Mouse (Mus musculus) heart, postnatal 25 days (tissue): ENCODE results near the gene Slc22a20. TPM values are rescaled to one million over a fixed set of nuclear protein-coding genes. Genes with fewer than 3 reads are reported as not detected.
A peak's percentile ranks its signal among the peaks of the same experiment; 100 is the strongest.

Experiments
- DNase-seq: peaks from one replicate; pipeline ENCODE4 v3.0.0; 2022; ENCODE audit warnings: low spot score
- intact Hi-C: fragments of 180-260 bp; cut with DNase I; formaldehyde crosslinking; loops from one replicate; pipeline ENCODE4 v1.15.1; 2025
- total RNA-seq, 2 experiments: library from RNA; stranded (reverse); gene quantifications; 2 replicates each; pipeline ENCODE4 v1.2.3; 2021

Slc22a20 gene
- total RNA-seq, 2 experiments from 2014 or later = not detected

DNA sequence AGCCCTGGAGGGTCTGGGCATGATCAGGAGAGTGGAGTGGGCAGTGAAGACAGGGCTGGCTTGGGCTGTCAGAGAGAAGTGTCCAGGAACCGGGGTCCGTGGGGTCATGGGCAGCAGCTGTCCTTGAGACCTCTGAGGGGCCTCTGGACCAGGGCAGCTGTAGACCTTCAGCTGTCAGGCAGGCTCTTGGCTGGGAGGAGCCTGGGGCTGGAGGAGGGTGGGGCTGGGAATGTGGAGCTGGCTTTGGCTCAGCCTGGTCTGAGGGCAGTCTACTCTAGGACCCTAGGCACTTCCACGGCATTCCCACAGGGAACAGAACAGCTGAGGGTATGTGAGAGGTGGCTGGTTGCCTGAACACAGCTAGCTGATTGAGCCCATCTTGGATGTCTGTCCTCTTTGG, 50.7 kb downstream of the Slc22a20 start:
- intact Hi-C loops = no loop called here
- peak; percentile 61 for DNase-seq

- DNase-seq = peak; percentile 64
- intact Hi-C loops = no loop called here
Measured at GRCm38 (mm10) chr19:5929634-5930596, 56.0 kb downstream of the Slc22a20 start.

GRCm38 (mm10) chr19:5928546-5928945, 57.4 kb downstream of the Slc22a20 start:
- intact Hi-C loops = no loop called here
- no peak for DNase-seq

GRCm38 (mm10) chr19:5928104-5928503, 57.8 kb downstream of the Slc22a20 start:
- intact Hi-C loops = no loop called here
- no peak for DNase-seq

DNA sequence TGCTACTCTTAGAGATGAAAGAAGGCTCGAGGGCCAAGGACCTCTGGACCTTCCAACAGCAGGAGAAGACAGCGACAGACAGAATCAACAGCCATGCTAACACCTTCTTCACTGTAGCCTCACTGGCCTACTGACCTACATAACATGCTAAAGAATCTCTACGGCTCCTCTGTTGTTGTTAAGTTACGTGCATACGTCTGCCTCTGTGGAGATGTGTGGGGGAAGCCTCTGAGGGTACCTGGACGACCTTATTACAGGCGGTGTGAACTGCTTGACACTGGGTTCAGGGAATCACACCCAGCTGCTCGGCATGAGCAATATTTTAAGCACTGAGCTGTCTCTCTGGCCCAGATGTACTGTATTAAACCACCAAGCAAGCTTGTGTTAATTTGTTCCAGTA, 58.4 kb downstream of the Slc22a20 start:
- intact Hi-C loops = no loop called here
- no peak for DNase-seq

GRCm38 (mm10) chr19:5927026-5927425, 58.9 kb downstream of the Slc22a20 start:
- DNase-seq = no peak
- intact Hi-C loops = no loop called here

- intact Hi-C loops = loop anchor here (2.0 kb wide), 1 partner anchor 15 kb away; no protein-coding TSS in a partner anchor
- no peak for DNase-seq
Measured at GRCm38 (mm10) chr19:5925311-5925855, 60.6 kb downstream of the Slc22a20 start.

DNA sequence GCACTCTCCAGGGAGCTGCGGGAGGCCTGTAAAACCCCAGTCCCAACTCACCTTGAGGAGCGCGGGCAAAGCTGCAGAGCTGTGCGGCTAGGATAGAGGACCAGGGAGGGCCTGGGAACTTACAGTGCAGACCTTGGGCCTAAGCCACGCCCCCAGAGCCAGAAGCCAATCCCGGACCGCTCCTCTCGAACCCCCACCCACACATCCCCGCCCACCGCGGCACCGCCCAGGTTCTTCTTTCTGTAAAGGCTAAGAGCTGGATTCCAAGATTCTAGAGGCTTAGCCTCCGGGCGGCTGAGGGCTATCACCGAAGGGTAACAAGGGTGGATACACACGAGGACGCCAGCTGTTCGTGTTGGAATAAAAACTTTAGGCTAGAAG, 61.2 kb downstream of the Slc22a20 start, which contains the start of gene Cdc42ep2:
TSS of gene Cdc42ep2 (minus strand) at position 104 of the 381 bp plus-strand sequence.
- peak; percentile 95 for DNase-seq
- intact Hi-C loops = loop anchor here (1.0 to 5.0 kb wide), 4 partner anchors 16 to 118 kb away; partner anchors contain the start of gene Capn1

DNA sequence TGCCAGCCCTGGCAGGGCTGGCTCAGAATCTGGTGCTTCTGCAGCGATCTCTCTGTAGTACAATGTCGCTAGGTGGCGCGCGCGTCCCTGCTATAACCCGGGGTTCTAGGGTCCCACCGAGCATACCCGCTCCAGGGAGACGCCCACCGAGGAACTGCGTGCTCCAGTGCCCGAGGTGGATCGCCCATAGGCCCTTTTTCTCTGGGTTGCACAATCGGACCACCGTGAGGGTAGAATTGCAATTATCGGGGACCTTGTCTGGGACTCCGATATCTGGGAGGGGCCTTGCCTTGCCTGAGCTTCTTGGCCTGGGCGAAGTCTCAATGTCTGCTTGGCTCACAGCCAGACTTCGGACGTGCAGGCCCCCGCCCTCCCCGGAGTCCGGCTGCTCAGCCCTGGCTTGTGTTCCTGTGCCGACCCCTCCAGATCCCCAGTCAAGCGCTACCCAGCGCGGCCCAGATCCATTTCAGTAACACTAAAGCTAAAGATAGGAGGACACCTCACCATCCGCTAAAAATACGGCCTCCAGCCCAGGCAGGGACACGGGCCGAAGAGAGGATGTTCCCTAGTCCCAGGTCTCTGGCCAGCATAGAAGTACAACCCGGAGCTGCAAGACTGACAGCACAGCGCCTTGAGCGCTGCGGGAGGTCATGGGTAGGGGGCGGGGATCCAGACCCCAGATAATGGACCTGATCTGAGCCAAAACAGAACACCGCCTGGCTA, 61.8 kb downstream of the Slc22a20 start:
- intact Hi-C loops = loop anchor here (1.0 to 5.0 kb wide), 4 partner anchors 17 to 118 kb away; partner anchors contain the start of gene Capn1

GRCm38 (mm10) chr19:5922963-5923362, 63.0 kb downstream of the Slc22a20 start:
- intact Hi-C loops = loop anchor here (5.0 kb wide), 2 partner anchors 94 to 119 kb away; partner anchors contain the start of gene Capn1
- no peak for DNase-seq

More for the DNA sequence above, 61.8 kb downstream of the Slc22a20 start:
- DNase-seq = peak; percentile 80

DNA sequence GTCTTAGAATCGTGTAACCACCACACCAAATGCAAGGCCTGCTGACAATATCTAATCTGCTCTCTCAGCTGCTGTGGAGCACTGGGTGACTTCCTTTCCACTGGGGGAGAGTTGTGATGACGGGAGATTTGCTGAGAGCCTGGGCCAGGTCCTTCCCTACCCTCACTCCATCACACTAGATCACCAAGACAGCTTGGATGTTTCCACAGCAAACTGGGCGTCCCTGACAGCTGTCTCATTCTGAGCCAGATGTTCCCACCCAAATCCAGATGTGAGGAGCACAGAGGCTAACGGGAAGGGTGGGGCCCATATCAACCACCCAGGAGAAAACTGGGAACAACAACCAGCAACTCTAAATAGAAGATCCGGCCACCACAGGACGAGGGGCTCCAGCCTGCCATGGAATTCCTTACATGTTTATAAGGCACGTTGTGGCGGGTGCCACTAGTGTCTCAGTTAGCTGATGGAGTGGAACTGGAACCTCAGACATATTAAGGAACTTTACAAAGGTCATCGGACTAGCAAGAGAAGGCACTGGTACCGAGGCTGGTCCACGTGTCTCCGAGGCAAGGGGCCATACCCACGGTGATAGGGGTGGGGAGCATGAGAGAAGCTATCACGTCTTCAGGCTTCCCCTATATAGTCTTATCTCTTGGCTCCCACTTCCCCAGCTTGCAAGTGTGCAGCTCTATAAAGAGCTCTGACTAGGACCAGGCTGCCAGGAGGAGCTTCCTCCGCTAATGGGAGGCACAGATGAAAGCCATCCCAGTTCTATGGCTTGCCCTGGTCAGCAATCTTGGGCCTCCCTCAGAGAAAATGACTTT, 63.6 kb downstream of the Slc22a20 start:
- DNase-seq = peak; percentile 63
- intact Hi-C loops = loop anchor here (5.0 kb wide), 2 partner anchors 95 to 120 kb away; partner anchors contain the start of gene Capn1

GRCm38 (mm10) chr19:5921715-5922114, 64.2 kb downstream of the Slc22a20 start:
- intact Hi-C loops = loop anchor here (5.0 kb wide), 2 partner anchors 96 to 121 kb away; partner anchors contain the start of gene Capn1
- DNase-seq = peak; percentile 35

Other genes starting within 250 kb of the Slc22a20 start
- 10 to 100 TPM; 36.6 to 37.2 TPM for gene Ltbp3, start 245.2 kb downstream of the Slc22a20 start, total RNA-seq
- gene Scyl1, start 214.7 kb downstream of the Slc22a20 start, total RNA-seq = 10 to 100 TPM; 63.5 to 64.1 TPM
- 10 to 100 TPM in 1 of 2 experiments, 1 to 10 TPM in 1; 8.9 to 11.1 TPM for gene Frmd8, start 110.9 kb downstream of the Slc22a20 start, total RNA-seq
- 1 to 10 TPM; 3.5 to 4.1 TPM for gene Slc25a45, start 108.3 kb downstream of the Slc22a20 start, total RNA-seq
- gene Tigd3, start 92.0 kb downstream of the Slc22a20 start, total RNA-seq = under 1 TPM; 0.22 to 0.68 TPM
- 10 to 100 TPM; 87.4 to 96.1 TPM for gene Dpf2, start 73.1 kb downstream of the Slc22a20 start, total RNA-seq
- 1 to 10 TPM; 9.1 to 9.8 TPM for gene Cdc42ep2, start 61.3 kb downstream of the Slc22a20 start, total RNA-seq
- gene Pola2, start 21.9 kb downstream of the Slc22a20 start, total RNA-seq = 10 to 100 TPM in 1 of 2 experiments, 1 to 10 TPM in 1; 8.9 to 11.2 TPM
- gene Capn1, start 29.8 kb upstream of the Slc22a20 start, total RNA-seq = 10 to 100 TPM; 27.5 to 32.8 TPM
- 10 to 100 TPM; 20.6 to 22.4 TPM for gene Syvn1, start 60.4 kb upstream of the Slc22a20 start, total RNA-seq
- gene Mrpl49, start 71.6 kb upstream of the Slc22a20 start, total RNA-seq = 10 to 100 TPM; 39.0 to 39.2 TPM
- 100 to 1,000 TPM; 499 to 563 TPM for gene Fau, start 71.7 kb upstream of the Slc22a20 start, total RNA-seq
- gene Znhit2, start 75.0 kb upstream of the Slc22a20 start, total RNA-seq = 10 to 100 TPM; 11.9 to 12.4 TPM
- 1 to 10 TPM; 4.2 to 5.1 TPM for gene Tm7sf2, start 82.2 kb upstream of the Slc22a20 start, total RNA-seq
- 10 to 100 TPM; 23.0 to 25.3 TPM for gene Vps51, start 91.1 kb upstream of the Slc22a20 start, total RNA-seq
- gene Tmem262, start 93.9 kb upstream of the Slc22a20 start, total RNA-seq = not detected
- not detected for gene Gm28374, start 96.1 kb upstream of the Slc22a20 start, total RNA-seq
- 10 to 100 TPM; 16.4 to 19.4 TPM for gene Zfpl1, start 98.8 kb upstream of the Slc22a20 start, total RNA-seq
- gene Cdca5, start 98.8 kb upstream of the Slc22a20 start, total RNA-seq = under 1 TPM; 0.21 to 0.42 TPM
- gene AC131692.1, start 108.3 kb upstream of the Slc22a20 start, total RNA-seq = not detected
- not detected for gene Naaladl1, start 119.6 kb upstream of the Slc22a20 start, total RNA-seq
- gene Sac3d1, start 132.5 kb upstream of the Slc22a20 start, total RNA-seq = 1 to 10 TPM; 7.9 to 8.5 TPM
- gene Snx15, start 142.2 kb upstream of the Slc22a20 start, total RNA-seq = 10 to 100 TPM; 13.7 to 15.1 TPM
- gene Batf2, start 154.8 kb upstream of the Slc22a20 start, total RNA-seq = under 1 TPM; 0.78 to 0.87 TPM
- 10 to 100 TPM; 54.4 to 58.4 TPM for gene Arl2, start 155.4 kb upstream of the Slc22a20 start, total RNA-seq
- gene Majin, start 198.2 kb upstream of the Slc22a20 start, total RNA-seq = not detected
- gene Gpha2, start 240.2 kb upstream of the Slc22a20 start, total RNA-seq = not detected
- 10 to 100 TPM; 33.6 to 38.0 TPM for gene Ppp2r5b, start 249.7 kb upstream of the Slc22a20 start, total RNA-seq